Comparison of ENCODE assay signal across 21 mouse cellular contexts in genomic region chr14:27200743-27201576, GRCm38 (mm10).
A peak's percentile ranks its signal among the peaks of the same experiment; 100 is the strongest.
DNase-seq lines count a peak whose midpoint lies in the region; ATAC-seq and TF ChIP-seq lines count a peak whose summit lies in the region.
"Had no signal": no experiment of that assay in that cellular context is flagged by ENCODE, and none has a peak within 500 bp of the region (broad histone marks: within the 10 kb centered on the region; RNA-seq: fewer than 3 reads in every experiment).

No protein-coding gene starts in this region.

- DNase-seq in forebrain, embryonic 10.5 days (ENCODE audit: extremely low spot score, low spot score): no peak
- DNase-seq in hindbrain, postnatal 0 days (ENCODE audit: low spot score): peak; percentile 51
- no peak for DNase-seq in layer of hippocampus, postnatal 36 days
- DNase-seq: cerebellum, adult 11-12 months; cerebellum, postnatal 14 days; gastrocnemius, postnatal 36 days; heart, postnatal 36 days; kidney, adult 2 months; left cerebral cortex, postnatal 4 days; liver; right cerebral cortex, postnatal 14 days; spleen, adult 18-20 months; thymus, postnatal 14 days had no signal

- H3K9me3 ChIP-seq in forebrain, embryonic 16.5 days (ENCODE audit: control insufficient read depth, low read length): no peaks in the 10 kb centered on the region
- no peaks in the 10 kb centered on the region for H3K9me3 ChIP-seq in forebrain, embryonic 10.5 days
- H3K9me3 ChIP-seq in hindbrain, postnatal 0 days (ENCODE audit: low read length): no peaks in the 10 kb centered on the region
- H3K9me3 ChIP-seq in hindbrain, embryonic 12.5 days (replicated peaks): no peaks in the 10 kb centered on the region
- no peaks in the 10 kb centered on the region for H3K9me3 ChIP-seq in E14TG2a.4 (ENCODE audit: low read length)
- H3K9me3 ChIP-seq in neural tube, embryonic 12.5 days: no peaks in the 10 kb centered on the region
- H3K9me3 ChIP-seq: liver, embryonic 15.5 days had no signal

- H3K27ac ChIP-seq in forebrain, embryonic 16.5 days (ENCODE audit: low read length): no peak overlapping the region
- no peak overlapping the region for H3K27ac ChIP-seq in forebrain, embryonic 10.5 days
- peak overlapping the region; percentile 11; the same call in 1 of the 2 replicates for H3K27ac ChIP-seq in hindbrain, postnatal 0 days
- no peak overlapping the region for H3K27ac ChIP-seq in hindbrain, embryonic 12.5 days
- H3K27ac ChIP-seq in neural tube, embryonic 12.5 days: no peak overlapping the region
- H3K27ac ChIP-seq: kidney, postnatal 0 days; liver, embryonic 15.5 days; macrophage had no signal

- H3K9ac ChIP-seq in forebrain, embryonic 16.5 days (replicated peaks; ENCODE audit: low read depth, low read length): no peak overlapping the region
- H3K9ac ChIP-seq in hindbrain, postnatal 0 days (replicated peaks; ENCODE audit: low read length): no peak overlapping the region
- no peak overlapping the region for H3K9ac ChIP-seq in hindbrain, embryonic 12.5 days
- H3K9ac ChIP-seq in neural tube, embryonic 12.5 days: no peak overlapping the region
- H3K9ac ChIP-seq: liver, embryonic 15.5 days had no signal

- peak; percentile 57; the same call in 1 of the 2 replicates for ATAC-seq in forebrain, embryonic 16.5 days
- ATAC-seq in hindbrain, postnatal 0 days: peak; percentile 62
- ATAC-seq in hindbrain, embryonic 12.5 days (ENCODE audit: low FRiP score): no peak
- ATAC-seq in neural tube, embryonic 12.5 days (ENCODE audit: low FRiP score, low read depth): peak; percentile 37; the same call in 1 of the 2 replicates
- ATAC-seq: CD4-positive, CD25-positive, alpha-beta regulatory T cell, adult 4 months had no signal

- H3K36me3 ChIP-seq in forebrain, embryonic 16.5 days (ENCODE audit: control insufficient read depth, insufficient read depth): no peaks in the 10 kb centered on the region
- H3K36me3 ChIP-seq in forebrain, embryonic 10.5 days (replicated peaks): no peaks in the 10 kb centered on the region
- no peaks in the 10 kb centered on the region for H3K36me3 ChIP-seq in hindbrain, postnatal 0 days (ENCODE audit: insufficient read depth, low read length)
- H3K36me3 ChIP-seq in hindbrain, embryonic 12.5 days: no peaks in the 10 kb centered on the region
- no peaks in the 10 kb centered on the region for H3K36me3 ChIP-seq in E14TG2a.4 (ENCODE audit: insufficient read depth, low read length)
- H3K36me3 ChIP-seq in neural tube, embryonic 12.5 days: no peaks in the 10 kb centered on the region
- H3K36me3 ChIP-seq: liver, embryonic 15.5 days had no signal

- no peak overlapping the region for H3K4me3 ChIP-seq in forebrain, embryonic 16.5 days (replicated peaks; ENCODE audit: low read length)
- no peak overlapping the region for H3K4me3 ChIP-seq in forebrain, embryonic 10.5 days
- H3K4me3 ChIP-seq in hindbrain, postnatal 0 days (ENCODE audit: low read length): no peak overlapping the region
- H3K4me3 ChIP-seq in hindbrain, embryonic 12.5 days: no peak overlapping the region
- H3K4me3 ChIP-seq in E14TG2a.4 (replicated peaks; ENCODE audit: low read length): peak overlapping the region; percentile 32; the same call in 1 of the 2 replicates
- no peak overlapping the region for H3K4me3 ChIP-seq in neural tube, embryonic 12.5 days
- H3K4me3 ChIP-seq: liver, embryonic 15.5 days had no signal

- peaks cover 2% of the 10 kb centered on the region; the same call in 1 of the 2 replicates for H3K4me1 ChIP-seq in forebrain, embryonic 16.5 days (replicated peaks; ENCODE audit: control insufficient read depth, insufficient read depth, low read length)
- no peaks in the 10 kb centered on the region for H3K4me1 ChIP-seq in forebrain, embryonic 10.5 days
- peaks cover 3% of the 10 kb centered on the region; the same call in 1 of the 2 replicates for H3K4me1 ChIP-seq in hindbrain, postnatal 0 days (ENCODE audit: insufficient read depth, low read length)
- H3K4me1 ChIP-seq in hindbrain, embryonic 12.5 days: no peaks in the 10 kb centered on the region
- H3K4me1 ChIP-seq in E14TG2a.4 (replicated peaks; ENCODE audit: low read depth, low read length): peaks cover 45% of the 10 kb centered on the region
- H3K4me1 ChIP-seq in neural tube, embryonic 12.5 days: no peaks in the 10 kb centered on the region
- H3K4me1 ChIP-seq: liver, embryonic 15.5 days had no signal

- no peaks in the 10 kb centered on the region for H3K27me3 ChIP-seq in forebrain, embryonic 16.5 days (replicated peaks; ENCODE audit: control insufficient read depth, insufficient read depth, low read length)
- peaks cover 4% of the 10 kb centered on the region; the same call in 1 of the 2 replicates for H3K27me3 ChIP-seq in forebrain, embryonic 10.5 days (ENCODE audit: poor library complexity, severe bottlenecking)
- H3K27me3 ChIP-seq in hindbrain, postnatal 0 days (ENCODE audit: insufficient read depth, low read length): no peaks in the 10 kb centered on the region
- no peaks in the 10 kb centered on the region for H3K27me3 ChIP-seq in hindbrain, embryonic 12.5 days
- no peaks in the 10 kb centered on the region for H3K27me3 ChIP-seq in E14TG2a.4 (ENCODE audit: insufficient read depth, low read length)
- no peaks in the 10 kb centered on the region for H3K27me3 ChIP-seq in neural tube, embryonic 12.5 days (replicated peaks)
- H3K27me3 ChIP-seq: liver, embryonic 15.5 days had no signal

- H3K4me2 ChIP-seq in forebrain, embryonic 16.5 days (ENCODE audit: low read length): no peak overlapping the region
- no peak overlapping the region for H3K4me2 ChIP-seq in hindbrain, postnatal 0 days (ENCODE audit: low read depth, low read length)
- no peak overlapping the region for H3K4me2 ChIP-seq in hindbrain, embryonic 12.5 days (replicated peaks)
- H3K4me2 ChIP-seq in neural tube, embryonic 12.5 days (replicated peaks): no peak overlapping the region
- H3K4me2 ChIP-seq: liver, embryonic 15.5 days had no signal

- TF ChIP-seq CTCF in hindbrain, postnatal 0 days (IDR thresholded peaks at IDR 0.05; ENCODE audit: low read depth): no peak
- no peak for TF ChIP-seq CTCF in E14TG2a.4 (conservative IDR thresholded peaks at IDR 0.05; ENCODE audit: low read length)

- WGBS in forebrain, embryonic 16.5 days: 30% methylated on average over 12 of the region's 12 CpGs
- WGBS in forebrain, embryonic 10.5 days: 77% methylated on average over 12 of the region's 12 CpGs
- 40% methylated on average over 12 of the region's 12 CpGs for WGBS in hindbrain, postnatal 0 days
- WGBS in hindbrain, embryonic 12.5 days: 71% methylated on average over 12 of the region's 12 CpGs
- 43% methylated on average over 12 of the region's 12 CpGs for WGBS in neural tube, embryonic 12.5 days
